9 mouse cellular contexts compared by ENCODE assay signal in the genomic region with DNA sequence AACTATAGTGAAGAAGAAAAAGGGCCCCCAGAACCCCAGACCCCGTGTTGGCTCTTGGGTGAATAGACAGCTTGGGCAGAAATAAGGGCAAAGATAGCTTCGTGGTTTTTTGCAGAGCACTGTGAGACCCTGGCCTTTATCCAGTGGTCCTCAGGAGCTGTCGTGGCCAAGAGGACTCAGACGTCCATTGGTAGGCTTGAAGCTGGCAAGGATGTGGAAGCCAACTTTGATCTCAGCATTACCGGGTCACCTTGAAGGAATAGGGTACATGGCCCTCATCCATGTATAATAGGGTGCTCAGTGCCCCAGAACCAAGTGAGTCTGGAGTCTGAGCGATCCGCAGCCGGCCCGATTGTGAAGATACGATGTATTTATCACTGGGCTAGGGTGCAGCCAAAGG. TPM values are rescaled to one million over a fixed set of nuclear protein-coding genes. Genes with fewer than 3 reads are reported as not detected.
DNase-seq lines count a peak whose midpoint lies in the region; ATAC-seq and TF ChIP-seq lines count a peak whose summit lies in the region.
"Had no signal": no experiment of that assay in that cellular context is flagged by ENCODE, and none has a peak within 500 bp of the region (broad histone marks: within the 10 kb centered on the region; RNA-seq: fewer than 3 reads in every experiment).

No protein-coding gene starts in this region.

- H3K4me2 ChIP-seq in hindbrain, embryonic 16.5 days (ENCODE audit: low read length), result peak overlapping the region; percentile 57
- peak overlapping the region; percentile 74 for H3K4me2 ChIP-seq in stomach, embryonic 15.5 days
- H3K4me2 ChIP-seq in liver, embryonic 12.5 days, result no peak overlapping the region

- no peak overlapping the region for H3K27ac ChIP-seq in hindbrain, embryonic 16.5 days (ENCODE audit: low read depth, low read length)
- no peak overlapping the region for H3K27ac ChIP-seq in stomach, embryonic 15.5 days
- H3K27ac ChIP-seq in liver, embryonic 12.5 days, result no peak overlapping the region

- ATAC-seq in hindbrain, embryonic 16.5 days, result no peak
- no peak for ATAC-seq in stomach, embryonic 15.5 days (ENCODE audit: insufficient read depth, low FRiP score, low read depth)
- no peak for ATAC-seq in liver, embryonic 12.5 days

- TF ChIP-seq POLR2A in lung, adult 2 months (IDR thresholded peaks at IDR 0.05; ENCODE audit: borderline replicate concordance, extremely low read depth, low read depth, low read length), result no peak

- no peak overlapping the region; the same call in 1 of the 2 replicates for H3K9ac ChIP-seq in hindbrain, embryonic 16.5 days (ENCODE audit: low read depth, low read length)
- H3K9ac ChIP-seq in stomach, embryonic 15.5 days, result no peak overlapping the region
- no peak overlapping the region for H3K9ac ChIP-seq in liver, embryonic 12.5 days

- no peaks in the 10 kb centered on the region for H3K27me3 ChIP-seq in hindbrain, embryonic 16.5 days (replicated peaks; ENCODE audit: control insufficient read depth, insufficient read depth, low read length)
- 0 out of 2 replicates have a peak, but pooled peaks cover 8% of the 10 kb centered on the region for H3K27me3 ChIP-seq in stomach, embryonic 15.5 days (replicated peaks)
- H3K27me3 ChIP-seq in liver, embryonic 12.5 days (replicated peaks), result peaks cover 24% of the 10 kb centered on the region

- H3K9me3 ChIP-seq in hindbrain, embryonic 16.5 days (ENCODE audit: control insufficient read depth, low read length), result no peaks in the 10 kb centered on the region; the same call in 1 of the 2 replicates
- H3K9me3 ChIP-seq in stomach, embryonic 15.5 days, result no peaks in the 10 kb centered on the region
- no peaks in the 10 kb centered on the region for H3K9me3 ChIP-seq in liver, embryonic 12.5 days (replicated peaks)

- no peaks in the 10 kb centered on the region for H3K36me3 ChIP-seq in hindbrain, embryonic 16.5 days (ENCODE audit: control insufficient read depth, insufficient read depth, low read length)
- H3K36me3 ChIP-seq in stomach, embryonic 15.5 days, result no peaks in the 10 kb centered on the region
- no peaks in the 10 kb centered on the region for H3K36me3 ChIP-seq in liver, embryonic 12.5 days

- H3K4me3 ChIP-seq in lung, adult 2 months (replicated peaks; ENCODE audit: extremely low read depth, low read depth, low read length), result peak overlapping the region; percentile 29
- H3K4me3 ChIP-seq in hindbrain, embryonic 16.5 days (ENCODE audit: low read length), result peak overlapping the region; percentile 35
- peak overlapping the region; percentile 39; the same call in 1 of the 2 replicates for H3K4me3 ChIP-seq in stomach, embryonic 15.5 days (replicated peaks)
- no peak overlapping the region for H3K4me3 ChIP-seq in liver, embryonic 12.5 days

- no peak for TF ChIP-seq CTCF in lung, adult 2 months (IDR thresholded peaks at IDR 0.05; ENCODE audit: insufficient read depth, low read length)

- DNase-seq in heart, adult 11 months, result peak; percentile 92
- no peak for DNase-seq in heart, adult 9 months (ENCODE audit: low spot score in 2 of 2)
- DNase-seq in lung, adult 2 months, result no peak
- no peak for DNase-seq in lung, postnatal 14 days
- DNase-seq: adrenal gland, adult 8-10 months had no signal

- WGBS in lung, adult 2 months, result 83% methylated on average over 10 of the region's 10 CpGs
- 78% methylated on average over 10 of the region's 10 CpGs for WGBS in hindbrain, embryonic 16.5 days
- 84% methylated on average over 10 of the region's 10 CpGs for WGBS in stomach, embryonic 15.5 days
- 66% methylated on average over 10 of the region's 10 CpGs for WGBS in liver, embryonic 12.5 days (ENCODE audit: insufficient replicate concordance)

- H3K4me1 ChIP-seq in lung, adult 2 months (ENCODE audit: control insufficient read depth, insufficient read depth, low read length), result peaks cover 2% of the 10 kb centered on the region; the same call in 1 of the 2 replicates
- peaks cover 15% of the 10 kb centered on the region for H3K4me1 ChIP-seq in hindbrain, embryonic 16.5 days (ENCODE audit: control insufficient read depth, insufficient read depth, low read depth, low read length)
- peaks cover 13% of the 10 kb centered on the region for H3K4me1 ChIP-seq in stomach, embryonic 15.5 days
- H3K4me1 ChIP-seq in liver, embryonic 12.5 days, result peaks cover 23% of the 10 kb centered on the region

RNA-seq across cellular contexts. Expression of gene Medag, which starts 1.1 kb away (rescaled TPM):
- 5.2 and 7.1 TPM in 2 replicates for polyA plus RNA-seq in lung, adult 2 months (2012; rRNA removed)
- polyA plus RNA-seq in hindbrain, embryonic 16.5 days (2015; fragmentation: Nextera tagmentation; extraction: Ambion mirVana), result 6.4 and 6.5 TPM in 2 replicates
- 2.8 TPM in 2 replicates for polyA plus RNA-seq in stomach, embryonic 15.5 days (2015; fragmentation: Nextera tagmentation; extraction: Ambion mirVana)
- polyA plus RNA-seq in liver, embryonic 12.5 days (2016; fragmentation: Nextera tagmentation; extraction: Ambion mirVana), result 0.35 and 0.57 TPM in 2 replicates

RNA-seq across cellular contexts. Expression of gene Tex26, which starts 26.8 kb away (rescaled TPM):
- polyA plus RNA-seq in lung, adult 2 months (2012; rRNA removed), result 0.91 and 1.5 TPM in 2 replicates
- polyA plus RNA-seq in hindbrain, embryonic 16.5 days (2015; fragmentation: Nextera tagmentation; extraction: Ambion mirVana), result 0.82 and 1.4 TPM in 2 replicates
- 0.27 and 0.41 TPM in 2 replicates for polyA plus RNA-seq in stomach, embryonic 15.5 days (2015; fragmentation: Nextera tagmentation; extraction: Ambion mirVana)
- 0.13 and 0.18 TPM in 2 replicates for polyA plus RNA-seq in liver, embryonic 12.5 days (2016; fragmentation: Nextera tagmentation; extraction: Ambion mirVana)
- polyA plus RNA-seq: large intestine, adult 2 months had no signal
